Mouse (Mus musculus) layer of hippocampus, adult 9-11 months (tissue): Measurements from ENCODE around the gene Ptprf.

Source experiments
- DNase-seq: peaks from one replicate; pipeline ENCODE4 v3.0.0; 2022

The Ptprf gene

GRCm38 (mm10) chr4:118281444-118282181, 9.6 kb downstream of the Ptprf start:
- no peak for DNase-seq

- DNase-seq, result no peak
Measured at GRCm38 (mm10) chr4:118280506-118280905, 10.7 kb downstream of the Ptprf start.

- peak; percentile 86 for DNase-seq
Measured at GRCm38 (mm10) chr4:118276520-118277232, 14.5 kb downstream of the Ptprf start.

GRCm38 (mm10) chr4:118275601-118276519, 15.3 kb downstream of the Ptprf start:
- no peak for DNase-seq

GRCm38 (mm10) chr4:118274521-118274920, 16.7 kb downstream of the Ptprf start:
- DNase-seq, result no peak

GRCm38 (mm10) chr4:118273998-118274397, 17.2 kb downstream of the Ptprf start:
- no peak for DNase-seq

GRCm38 (mm10) chr4:118273545-118273944, 17.7 kb downstream of the Ptprf start:
- DNase-seq, result no peak

- DNase-seq, result no peak
Measured at GRCm38 (mm10) chr4:118272871-118273270, 18.3 kb downstream of the Ptprf start.

- no peak for DNase-seq
Measured at GRCm38 (mm10) chr4:118272258-118272657, 18.9 kb downstream of the Ptprf start.

GRCm38 (mm10) chr4:118271556-118272074, 19.6 kb downstream of the Ptprf start:
- no peak for DNase-seq

GRCm38 (mm10) chr4:118270706-118271105, 20.5 kb downstream of the Ptprf start:
- DNase-seq, result no peak

- DNase-seq, result peak; percentile 33
Measured at GRCm38 (mm10) chr4:118269999-118270398, 21.2 kb downstream of the Ptprf start.

- DNase-seq, result no peak
Measured at GRCm38 (mm10) chr4:118268429-118269212, 22.6 kb downstream of the Ptprf start.

- no peak for DNase-seq
Measured at GRCm38 (mm10) chr4:118265557-118265956, 25.6 kb downstream of the Ptprf start.

- DNase-seq, result no peak
Measured at GRCm38 (mm10) chr4:118261771-118262473, 29.3 kb downstream of the Ptprf start.

- DNase-seq, result no peak
Measured at GRCm38 (mm10) chr4:118261291-118261690, 29.9 kb downstream of the Ptprf start.

- DNase-seq, result peak; percentile 65
Measured at GRCm38 (mm10) chr4:118260551-118261267, 30.5 kb downstream of the Ptprf start.

- DNase-seq, result no peak
Measured at GRCm38 (mm10) chr4:118259782-118260463, 31.3 kb downstream of the Ptprf start.

GRCm38 (mm10) chr4:118257977-118258376, 33.2 kb downstream of the Ptprf start:
- DNase-seq, result no peak

GRCm38 (mm10) chr4:118257416-118257815, 33.8 kb downstream of the Ptprf start:
- DNase-seq, result no peak
